Mouse (Mus musculus) spleen, adult 12 weeks (tissue): ENCODE results near the gene Rpp40.
A peak's percentile ranks its signal among the peaks of the same experiment; 100 is the strongest.

Experiments
- DNase-seq: peaks from one replicate; pipeline ENCODE4 v3.0.0; 2022; ENCODE audit warnings: low spot score

Gene Rpp40

DNA sequence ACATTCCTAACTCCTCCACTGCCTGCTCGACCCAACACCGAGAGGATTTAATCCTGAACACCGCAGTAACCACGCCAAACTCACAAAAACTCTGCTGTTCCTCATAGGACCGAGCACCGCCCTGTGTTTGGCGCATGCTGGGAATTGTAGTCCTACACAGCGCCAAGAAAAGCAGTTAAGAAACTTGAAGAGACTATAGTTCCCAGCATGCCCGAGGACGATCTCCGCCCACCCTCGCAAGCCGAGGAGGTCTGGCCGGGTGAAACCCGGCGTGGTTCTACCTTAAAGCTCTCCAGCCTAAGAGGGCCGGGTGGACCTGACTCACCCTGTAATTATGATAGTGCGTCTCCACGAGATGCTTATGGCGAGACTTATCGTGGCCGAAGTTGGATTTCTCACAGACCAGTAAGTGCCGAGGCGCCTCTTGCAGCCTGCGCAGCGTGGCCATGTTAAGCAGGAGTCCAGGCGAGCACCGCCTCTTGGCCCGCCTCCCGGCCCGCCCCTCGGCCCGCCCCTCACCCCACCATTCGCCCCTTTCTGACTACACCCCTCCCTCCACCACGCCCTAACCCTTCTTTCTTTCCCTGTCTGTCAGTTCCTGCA, at the start of gene Rpp40:
Gene Rpp40, minus strand, starts transcription at position 481 of the 603 bp plus-strand sequence.
- DNase-seq = peak; percentile 82

DNA sequence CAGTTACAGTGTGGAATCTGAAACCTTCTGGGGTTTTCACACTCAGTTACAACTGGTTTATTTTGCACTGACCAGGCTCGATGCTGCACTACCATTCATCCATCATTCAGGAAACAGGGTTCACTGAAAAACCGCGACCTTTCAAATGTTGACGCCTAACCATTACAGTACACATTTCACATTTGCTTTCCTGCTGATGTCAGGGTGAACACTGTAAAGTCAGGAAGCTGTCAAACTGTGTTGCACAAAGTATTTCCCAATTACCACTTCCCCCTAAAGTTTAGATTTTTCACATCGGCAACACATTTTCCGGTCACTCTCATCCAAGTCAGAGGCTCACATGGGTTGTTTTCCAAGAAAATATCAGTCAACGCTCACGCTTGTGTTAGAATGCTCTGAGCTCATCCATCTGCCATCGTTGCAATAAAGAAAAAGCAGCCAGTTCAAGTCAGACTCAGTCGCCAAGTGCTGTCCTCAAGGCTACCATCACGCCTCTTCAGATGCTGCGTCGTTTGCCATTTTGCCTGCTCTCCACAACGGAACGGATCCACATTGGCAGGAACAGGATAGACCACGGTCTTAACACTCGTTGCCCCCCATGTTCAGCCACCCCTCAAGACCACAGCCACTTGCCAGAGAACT, 43.8 kb upstream of the Rpp40 start:
- DNase-seq = no peak

DNA sequence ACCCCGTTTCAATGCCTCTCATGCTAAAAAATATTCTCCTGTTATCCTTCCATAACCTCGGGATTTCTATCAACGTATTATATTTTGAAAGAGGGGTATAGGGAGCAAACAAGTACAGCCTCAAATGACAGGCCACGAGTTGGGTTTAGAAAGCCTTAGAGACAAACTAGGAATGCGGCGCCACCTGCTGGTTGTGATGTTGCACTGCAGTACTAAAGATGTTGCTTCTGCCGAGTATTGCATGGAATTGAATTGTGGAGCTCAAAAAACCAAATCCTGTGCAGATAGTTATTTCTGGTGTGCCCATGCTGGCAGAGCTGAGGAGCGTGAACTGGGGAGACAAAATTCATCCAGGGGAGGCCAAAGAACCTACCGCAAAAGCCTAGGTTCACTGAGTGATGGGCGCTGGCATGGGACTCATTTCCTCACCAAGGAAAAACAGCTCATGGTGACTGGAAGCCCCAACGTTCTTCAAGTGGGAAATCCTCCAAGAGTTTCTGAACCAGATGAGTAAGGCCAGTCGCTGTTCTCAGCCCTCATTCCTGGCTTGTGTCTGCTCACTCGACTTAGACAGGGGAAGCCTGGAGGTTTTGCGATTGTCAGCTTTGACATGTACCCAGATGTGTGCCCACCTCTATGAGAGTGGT, 41.3 kb upstream of the Rpp40 start:
- peak; percentile 28 for DNase-seq

DNA sequence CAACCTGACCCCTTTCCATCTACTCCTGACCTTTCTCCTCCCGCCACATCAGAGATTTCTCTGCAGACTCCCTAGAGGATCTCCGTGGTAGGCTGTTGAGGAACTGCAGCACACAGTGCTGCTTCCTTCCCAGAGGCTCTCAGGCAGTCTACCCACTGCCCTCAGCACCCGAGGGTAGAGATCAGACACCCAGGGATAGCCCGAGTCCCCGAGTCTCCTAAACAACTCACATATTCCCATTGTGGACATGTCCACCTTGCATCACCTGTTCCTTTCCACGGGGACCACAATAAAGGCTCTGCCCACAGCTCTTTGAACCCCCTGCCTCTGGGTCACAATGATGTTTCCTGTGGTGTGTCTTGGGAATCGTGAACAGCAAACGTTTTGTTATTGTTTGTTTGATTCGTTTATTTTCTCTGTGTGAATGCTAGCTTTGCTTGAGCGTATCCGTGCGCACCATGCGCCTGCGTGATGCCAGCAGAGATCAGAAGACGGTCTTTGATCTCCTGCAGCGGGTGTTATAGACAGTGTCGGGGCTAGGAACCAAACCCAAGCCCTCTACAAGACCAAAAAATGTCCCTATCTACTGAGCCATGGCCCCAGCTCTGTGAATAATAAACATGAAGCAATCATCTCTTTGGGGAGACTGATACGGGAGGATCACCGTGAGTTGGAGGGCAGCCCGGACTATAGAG, 40.6 kb upstream of the Rpp40 start:
- no peak for DNase-seq

DNA sequence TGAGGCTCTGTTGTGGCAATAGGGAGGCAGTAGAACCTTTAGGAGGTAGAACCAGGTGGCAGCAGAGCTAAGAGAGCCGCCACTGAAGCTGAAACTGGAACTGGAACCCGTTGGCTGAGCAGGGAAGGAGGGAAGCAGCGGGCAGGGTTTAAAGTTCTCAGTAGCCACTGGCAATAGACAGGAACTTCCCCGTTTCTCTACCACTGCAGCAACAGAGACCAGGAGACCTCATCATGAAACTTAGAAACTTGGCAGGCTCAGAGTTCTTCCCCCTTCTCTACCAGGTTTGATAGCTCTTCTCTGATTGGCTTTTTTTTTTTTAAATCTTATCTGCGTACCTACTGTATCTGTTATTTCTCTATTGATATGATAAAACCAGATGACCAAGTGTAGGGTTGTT, 34.8 kb upstream of the Rpp40 start:
- no peak for DNase-seq

DNA sequence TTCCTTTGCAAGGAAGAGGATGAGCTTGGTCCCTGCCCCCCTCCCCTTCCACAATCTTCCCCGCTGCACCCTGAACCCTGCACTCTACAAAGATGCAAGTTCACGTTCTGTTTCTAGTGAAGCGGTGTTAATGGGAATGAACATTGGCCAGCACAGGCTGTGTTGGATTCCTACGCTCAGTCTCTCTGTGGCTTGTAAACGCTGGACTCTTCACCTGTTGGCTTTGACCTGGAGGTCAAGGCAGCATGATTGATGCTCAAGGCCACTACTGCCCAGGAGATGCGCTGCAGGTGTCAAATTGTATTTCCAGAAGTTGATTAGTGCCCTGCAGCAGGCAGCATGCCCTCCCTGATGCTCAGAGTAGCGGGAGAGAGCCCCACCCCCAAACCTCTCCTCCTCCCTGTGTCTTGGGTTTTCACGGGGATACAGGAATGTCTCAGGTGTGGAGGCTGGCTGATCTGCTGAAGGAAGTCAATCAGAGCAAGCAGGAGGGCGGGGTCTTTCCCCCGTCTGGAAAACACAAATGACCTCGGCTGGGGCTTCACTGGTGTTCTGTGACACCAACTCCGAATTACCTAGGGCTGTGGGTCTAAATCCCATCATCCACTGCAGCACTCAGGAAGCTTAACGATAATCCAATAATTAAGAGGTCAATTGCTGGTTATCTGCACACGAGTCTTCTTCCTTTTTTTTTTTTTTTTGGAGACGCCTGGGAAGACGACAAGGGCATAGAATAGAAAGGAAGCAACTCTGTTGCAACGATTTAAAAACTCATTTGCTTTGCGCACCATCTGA, 33.9 kb upstream of the Rpp40 start:
- no peak for DNase-seq

DNA sequence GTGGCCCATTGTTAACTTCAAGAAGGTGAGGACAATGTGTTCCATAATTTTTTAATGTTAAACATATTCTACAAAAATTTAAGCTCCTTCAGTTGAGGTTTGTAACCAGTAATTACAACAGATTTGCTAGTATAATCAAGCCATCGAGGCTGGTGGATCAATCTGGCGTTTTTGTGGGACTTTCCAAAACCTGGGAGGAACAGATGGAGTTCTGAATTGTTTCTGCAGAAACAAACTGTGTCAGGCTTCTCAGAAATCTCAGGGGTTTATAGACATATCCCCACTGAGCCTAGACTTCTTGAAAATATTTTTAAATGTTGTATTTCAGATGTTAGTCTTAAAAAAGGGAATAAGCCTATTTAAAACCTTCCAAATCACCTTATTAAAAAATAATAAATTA, 31.8 kb upstream of the Rpp40 start:
- no peak for DNase-seq

DNA sequence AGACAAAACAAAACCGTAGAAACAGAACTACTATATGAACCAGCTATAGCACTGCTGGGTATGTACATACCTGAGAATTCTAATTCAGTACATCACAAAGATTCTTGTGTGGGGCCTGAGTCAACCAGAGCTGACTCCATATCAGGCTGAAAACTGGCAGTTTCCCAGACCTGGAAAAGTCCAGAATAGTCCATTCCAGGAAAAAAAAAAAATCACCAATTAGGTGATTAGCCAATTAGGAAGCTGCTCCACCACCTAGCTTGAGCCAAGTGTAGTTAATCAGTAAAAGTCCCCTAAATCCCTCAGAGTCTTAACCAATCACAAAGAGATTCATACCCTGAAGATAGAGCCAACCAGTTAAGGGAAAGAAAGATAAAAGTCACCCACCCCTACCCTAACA, 5.3 kb upstream of the Rpp40 start:
- no peak for DNase-seq

DNA sequence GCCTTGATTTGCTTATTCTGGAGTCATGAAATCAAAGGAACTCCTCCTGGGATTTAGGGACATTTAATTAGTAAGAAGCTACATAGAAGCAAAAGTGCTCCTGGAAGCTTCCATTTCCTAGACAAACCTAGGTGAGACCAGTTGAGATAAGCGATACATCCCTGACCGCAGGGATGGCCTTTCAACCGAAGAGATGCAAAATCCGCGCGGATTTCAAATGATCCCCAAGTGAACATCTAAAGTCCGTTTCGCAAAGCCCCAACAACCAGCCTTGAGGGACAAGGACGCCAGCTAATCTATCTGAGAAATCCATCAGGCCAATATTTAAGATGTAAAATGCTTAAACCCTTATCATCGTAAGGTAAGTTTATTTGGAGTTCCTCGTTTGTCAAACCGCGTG, 781 bp downstream of the Rpp40 start:
- no peak for DNase-seq

DNA sequence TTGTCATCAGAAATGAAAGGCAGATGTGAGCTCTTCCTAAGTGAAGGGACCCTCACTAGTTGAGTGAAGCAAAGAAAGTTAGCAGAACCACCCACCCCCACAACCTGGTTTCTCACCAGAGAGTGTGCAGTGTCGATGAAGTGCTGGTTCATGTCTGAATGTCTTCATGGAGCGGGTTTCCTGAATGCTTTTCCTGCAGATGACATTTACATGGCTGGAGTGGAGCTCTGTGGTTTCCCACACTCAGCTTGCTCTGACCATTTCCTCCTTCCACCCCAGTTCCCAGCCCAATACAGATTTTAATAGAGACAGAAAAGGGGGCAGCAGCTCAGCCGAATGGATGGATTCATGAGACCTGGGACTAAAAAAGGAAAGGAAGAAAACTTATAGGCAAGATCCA, 13.3 kb downstream of the Rpp40 start:
- no peak for DNase-seq

DNA sequence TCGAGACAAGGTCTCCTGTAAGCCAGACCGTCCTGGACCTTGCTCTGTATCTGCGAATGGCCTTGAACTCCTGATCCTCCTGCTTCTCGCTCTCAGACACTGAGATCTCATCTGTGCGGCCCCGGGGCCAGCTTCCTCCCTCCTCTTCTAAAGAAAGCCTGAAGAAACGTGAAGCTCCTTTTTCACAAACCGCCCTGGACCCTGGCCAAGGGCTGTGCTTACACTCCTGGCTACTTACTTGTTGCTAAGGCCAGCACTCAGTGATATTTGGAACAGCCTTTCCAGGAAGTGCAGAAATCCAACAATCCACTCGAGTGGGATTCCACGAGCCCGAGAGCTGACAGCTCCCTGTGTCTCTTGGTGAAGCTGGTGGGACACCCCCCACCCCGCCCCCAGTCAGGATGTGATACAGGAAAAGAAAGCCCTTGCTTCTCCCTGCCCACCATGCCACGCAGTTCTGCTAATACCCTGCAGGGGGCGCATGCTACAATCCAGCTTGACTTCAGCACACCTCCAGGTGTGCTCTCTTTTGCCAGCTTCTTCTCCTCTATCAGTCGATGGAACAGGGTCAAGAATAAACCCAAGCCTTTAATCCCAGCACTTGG, 19.9 kb downstream of the Rpp40 start:
- DNase-seq = peak; percentile 34

DNA sequence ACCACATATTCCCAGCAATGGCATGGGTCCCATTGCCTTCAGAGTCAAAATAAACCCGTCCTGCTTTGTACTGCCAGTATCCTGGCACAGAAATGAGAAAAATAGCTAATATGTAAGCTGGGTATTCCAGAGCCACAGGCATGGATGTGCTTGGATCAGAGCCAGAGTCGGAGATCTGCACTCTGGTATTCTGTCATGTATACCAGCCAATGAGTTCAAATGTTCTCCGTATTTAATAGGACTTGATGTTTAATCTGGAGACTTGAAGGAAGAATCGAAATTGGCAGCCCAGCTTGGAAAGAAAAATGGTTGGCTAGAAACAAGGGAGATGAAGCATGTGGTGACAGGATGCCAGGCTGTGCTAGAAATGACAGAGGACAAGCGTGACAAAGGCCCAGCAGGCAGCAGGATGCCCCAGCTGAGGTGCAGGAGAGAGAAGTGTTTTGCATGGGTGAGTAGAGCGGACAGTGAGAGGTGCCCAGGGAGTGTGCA, 25.6 kb downstream of the Rpp40 start:
- DNase-seq = no peak

DNA sequence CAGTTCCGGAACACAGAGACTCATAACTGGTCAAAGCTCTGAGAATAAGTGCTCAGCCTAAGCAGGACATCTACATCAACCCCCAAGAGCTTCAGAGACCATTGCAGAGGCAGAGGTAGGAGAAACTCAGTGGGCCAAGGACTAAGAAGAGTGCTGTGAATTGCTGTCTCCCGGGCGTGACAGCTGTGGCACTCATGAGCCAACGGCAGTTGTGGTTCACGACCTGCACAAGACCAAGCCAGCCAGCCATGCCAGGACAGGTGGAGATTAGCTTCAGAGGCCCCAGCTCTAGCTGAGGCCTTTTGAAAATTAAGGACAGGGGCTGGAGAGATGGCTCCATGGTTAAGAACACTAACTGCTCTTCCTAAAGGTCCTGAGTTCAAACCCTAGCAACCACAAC, 26.6 kb downstream of the Rpp40 start:
- DNase-seq = no peak

DNA sequence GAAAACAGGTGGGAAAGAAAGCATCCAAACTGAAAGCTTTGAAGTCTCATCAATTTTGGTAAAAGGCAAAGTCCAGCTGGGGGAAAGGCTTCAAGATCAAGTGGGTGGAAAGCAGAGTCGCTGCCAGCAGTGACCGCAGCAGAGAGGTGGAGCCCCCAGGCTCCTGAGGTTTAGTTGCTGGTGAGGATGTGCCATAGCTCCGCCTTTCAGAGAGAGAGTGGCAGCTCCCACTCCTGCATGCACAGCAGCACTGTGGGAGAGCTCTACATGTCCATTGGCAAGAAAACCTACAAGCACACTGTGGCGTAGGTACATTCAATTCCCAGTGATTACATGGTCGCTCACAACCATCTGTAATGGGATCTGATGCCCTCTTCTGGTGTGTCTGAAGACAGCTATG, 27.1 kb downstream of the Rpp40 start:
- DNase-seq = no peak

DNA sequence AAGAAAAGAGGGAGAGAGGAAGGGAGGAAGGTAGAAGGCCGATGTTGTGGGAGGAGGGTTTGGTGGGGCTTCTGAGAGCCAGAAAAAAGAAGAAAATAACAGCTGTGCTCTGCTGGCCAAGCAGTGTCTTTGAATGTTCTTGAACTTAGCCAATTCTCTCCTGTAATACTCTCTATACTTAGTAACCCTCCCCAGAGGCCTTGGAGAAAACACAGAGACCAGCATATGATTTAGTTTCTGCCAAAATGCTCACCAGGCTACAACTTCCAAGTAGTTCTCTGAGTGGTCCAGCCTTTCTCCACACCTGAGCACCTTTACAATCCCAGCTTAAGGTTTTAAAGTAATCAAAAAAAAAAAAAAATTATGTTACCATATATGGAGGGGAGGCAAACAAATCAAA, 27.9 kb downstream of the Rpp40 start:
- DNase-seq = no peak

DNA sequence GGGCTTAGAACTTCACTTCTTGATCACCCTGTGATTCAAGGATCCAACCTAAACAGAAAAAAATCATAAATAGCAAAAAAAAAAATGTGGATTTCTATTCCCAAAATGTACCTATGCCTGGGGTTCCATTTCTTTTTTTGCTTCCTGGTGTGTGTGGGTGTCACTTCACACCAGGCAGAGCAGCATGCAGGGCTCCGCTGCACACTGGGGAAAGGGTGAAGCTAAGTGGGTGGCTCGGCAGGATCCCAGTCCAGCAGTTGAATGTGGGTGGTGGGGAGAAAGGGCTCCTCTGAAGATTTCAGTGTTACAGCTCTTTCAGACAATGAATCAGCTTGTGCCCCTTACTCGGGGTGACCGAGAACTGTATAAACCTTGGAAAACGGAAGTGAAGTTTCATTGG, 30.8 kb downstream of the Rpp40 start:
- no peak for DNase-seq

DNA sequence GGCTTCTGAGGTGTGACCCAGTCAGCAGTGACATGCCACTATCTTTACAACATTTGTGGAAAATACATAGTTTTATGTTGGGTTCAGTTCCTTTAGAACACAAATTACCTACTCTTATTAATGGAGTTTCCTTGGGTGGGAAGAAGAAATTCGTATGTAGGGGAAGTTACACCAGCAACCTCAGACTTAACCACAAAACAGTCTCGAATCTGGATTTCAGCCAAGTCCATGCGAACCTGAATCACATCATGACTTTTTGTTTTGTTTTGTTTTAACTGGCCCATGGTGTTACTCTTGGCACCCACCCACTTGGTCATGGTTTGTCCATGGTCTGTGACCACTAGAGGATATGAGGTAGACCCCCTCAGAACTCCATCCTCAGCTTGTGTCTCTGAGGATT, 35.1 kb downstream of the Rpp40 start:
- no peak for DNase-seq

DNA sequence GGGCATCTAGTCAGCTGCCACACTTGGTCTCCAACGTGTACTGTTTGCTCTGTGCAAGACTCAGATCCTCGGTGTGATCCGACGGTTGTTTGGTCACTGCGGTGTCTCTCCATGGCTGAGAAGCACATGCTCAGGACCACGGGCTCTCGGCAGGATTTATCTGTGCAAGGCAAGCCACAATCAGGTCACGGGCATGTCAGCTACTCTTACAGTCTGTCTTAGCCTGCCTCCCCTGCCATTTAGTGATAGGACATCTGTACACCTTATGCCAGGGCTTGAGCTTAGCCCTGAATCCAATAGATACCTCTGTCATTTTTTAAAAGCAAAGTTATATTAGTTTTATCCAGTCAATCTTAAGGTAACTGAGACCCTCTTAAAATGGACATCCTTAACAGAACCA, 35.5 kb downstream of the Rpp40 start:
- DNase-seq = no peak

DNA sequence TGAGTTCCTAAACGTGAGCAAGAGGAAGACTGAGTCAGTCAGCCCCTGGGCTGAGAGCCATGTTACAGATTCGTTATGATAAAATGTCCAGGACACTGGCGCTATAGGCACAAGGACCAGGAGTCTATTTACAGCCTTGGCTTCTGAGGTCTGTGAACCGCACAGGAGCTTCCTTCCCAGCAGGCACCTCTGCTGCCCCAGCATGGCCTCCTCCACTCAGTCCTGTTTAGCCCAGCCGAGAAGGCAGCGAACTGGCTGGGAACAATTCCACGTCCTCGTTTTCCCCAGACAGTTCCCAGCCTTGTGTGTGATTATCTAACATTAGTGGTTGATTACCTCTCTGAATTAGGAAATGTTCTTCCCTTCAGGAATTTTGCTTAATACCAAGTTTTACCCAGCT, 45.2 kb downstream of the Rpp40 start:
- no peak for DNase-seq

DNA sequence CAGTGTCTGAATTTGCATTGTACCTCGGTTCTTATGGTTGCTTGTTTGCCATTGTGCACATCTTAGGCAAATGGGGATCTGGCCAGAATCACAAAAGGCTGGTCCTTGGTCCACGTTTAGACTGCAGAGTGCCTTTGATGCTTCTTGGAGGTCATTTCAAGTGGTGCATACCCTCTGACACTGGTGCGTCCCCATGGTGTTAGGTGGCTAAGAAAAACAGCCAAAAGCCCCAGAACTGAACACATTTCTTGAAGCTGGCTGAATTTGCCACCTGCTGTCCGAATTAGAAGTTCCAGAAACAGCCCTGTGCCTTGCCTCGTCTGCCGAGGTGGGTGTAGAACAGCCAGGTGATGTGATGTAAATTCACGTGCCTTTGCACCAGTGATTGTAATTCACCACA, 48.7 kb downstream of the Rpp40 start:
- DNase-seq = no peak

DNA sequence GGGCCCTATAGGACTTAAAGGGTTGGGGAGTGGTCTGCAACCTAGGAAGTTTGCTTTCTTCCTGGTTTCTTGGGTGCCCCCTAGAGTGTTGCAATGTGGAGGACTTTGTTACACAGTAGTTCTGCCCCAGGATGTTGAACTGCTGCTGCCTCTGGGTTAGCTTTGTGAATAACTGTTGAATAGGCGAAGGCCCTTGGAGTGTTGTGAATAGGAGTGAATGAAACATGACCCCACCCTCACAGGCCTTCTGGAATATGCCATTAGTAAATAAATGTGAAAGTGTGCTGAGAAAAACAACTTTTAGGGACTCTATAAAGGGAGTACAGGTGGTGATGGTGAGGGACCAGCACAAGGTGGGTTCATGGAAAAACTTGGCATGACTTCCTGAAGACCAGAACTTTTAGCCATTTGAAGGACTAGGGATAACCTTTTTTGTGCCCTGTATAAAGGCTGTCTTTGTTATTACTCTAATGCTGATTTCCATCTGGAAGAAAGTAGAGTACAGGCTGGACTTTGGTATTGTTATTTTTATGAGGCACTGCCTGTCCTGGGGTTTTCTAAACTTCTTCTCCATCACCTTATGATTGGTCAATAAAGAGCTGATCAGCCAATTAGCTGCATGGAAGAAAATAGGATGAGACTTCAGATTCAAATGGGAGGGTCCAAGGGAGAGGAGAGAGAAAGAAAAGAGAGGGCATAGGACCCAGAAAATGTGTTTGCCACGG, 53.1 kb downstream of the Rpp40 start:
- DNase-seq = no peak
